Mouse (Mus musculus): ENCODE measurements at regions not wholly inside any gene's neighbourhood (a gene's known extent, or its start where the extent isn't known, plus 50 kb on each side); places are given as distances from the start of the nearest gene placed in this dataset.

GRCm38 (mm10) chr15:11774717-11775116 is 132.4 kb downstream of the Npr3 start:
- DNase-seq (ENCODE audit: low spot score in 2 of 2): no peak

GRCm38 (mm10) chr15:11770596-11770995 is 136.5 kb downstream of the Npr3 start:
- DNase-seq (ENCODE audit: low spot score in 2 of 2): no peak

GRCm38 (mm10) chr15:11757963-11758362 is 149.1 kb downstream of the Npr3 start:
- DNase-seq (ENCODE audit: low spot score in 2 of 2): no peak

GRCm38 (mm10) chr15:11756786-11757185 is 150.3 kb downstream of the Npr3 start:
- no peak for DNase-seq (ENCODE audit: low spot score in 2 of 2)

- peak in 1 of 2 experiments; percentile 31 for DNase-seq (ENCODE audit: low spot score in 2 of 2)
These were observed 153.9 kb downstream of the Npr3 start for GRCm38 (mm10) chr15:11753216-11753615.

GRCm38 (mm10) chr15:11750893-11751292 is 156.2 kb downstream of the Npr3 start:
- DNase-seq (ENCODE audit: low spot score in 2 of 2): no peak

- DNase-seq (ENCODE audit: low spot score in 2 of 2): no peak
These were observed 157.6 kb downstream of the Npr3 start for GRCm38 (mm10) chr15:11749509-11749908.

- DNase-seq (ENCODE audit: low spot score in 2 of 2): no peak
These were observed 158.8 kb downstream of the Npr3 start for GRCm38 (mm10) chr15:11748306-11748705.

GRCm38 (mm10) chr15:11746754-11747153 is 160.3 kb downstream of the Npr3 start:
- no peak for DNase-seq (ENCODE audit: low spot score in 2 of 2)

- DNase-seq (ENCODE audit: low spot score in 2 of 2): no peak
These were observed 161.3 kb downstream of the Npr3 start for GRCm38 (mm10) chr15:11745629-11746372.

- no peak for DNase-seq (ENCODE audit: low spot score in 2 of 2)
These were observed 162.2 kb downstream of the Npr3 start for GRCm38 (mm10) chr15:11744903-11745302.

- no peak for DNase-seq (ENCODE audit: low spot score in 2 of 2)
These were observed 162.8 kb downstream of the Npr3 start for GRCm38 (mm10) chr15:11744296-11744695.

- DNase-seq (ENCODE audit: low spot score in 2 of 2): no peak
These were observed 164.3 kb downstream of the Npr3 start for GRCm38 (mm10) chr15:11742820-11743219.

- DNase-seq (ENCODE audit: low spot score in 2 of 2): no peak
These were observed 164.7 kb downstream of the Npr3 start for GRCm38 (mm10) chr15:11742346-11742729.

GRCm38 (mm10) chr15:11741598-11742345 is 165.3 kb downstream of the Npr3 start:
- no peak for DNase-seq (ENCODE audit: low spot score in 2 of 2)

- DNase-seq (ENCODE audit: low spot score in 2 of 2): no peak
These were observed 169.6 kb downstream of the Npr3 start for GRCm38 (mm10) chr15:11737436-11738000.

- DNase-seq (ENCODE audit: low spot score in 2 of 2): no peak
These were observed 172.3 kb downstream of the Npr3 start for GRCm38 (mm10) chr15:11734639-11735265.

GRCm38 (mm10) chr15:11729381-11729780 is 177.7 kb downstream of the Npr3 start:
- no peak for DNase-seq (ENCODE audit: low spot score in 2 of 2)

- no peak for DNase-seq (ENCODE audit: low spot score in 2 of 2)
These were observed 181.2 kb downstream of the Npr3 start for GRCm38 (mm10) chr15:11725620-11726530.

- no peak for DNase-seq (ENCODE audit: low spot score in 2 of 2)
These were observed 186.4 kb downstream of the Npr3 start for GRCm38 (mm10) chr15:11720645-11721044.

- no peak for DNase-seq (ENCODE audit: low spot score in 2 of 2)
These were observed 190.8 kb downstream of the Npr3 start for GRCm38 (mm10) chr15:11716168-11716842.
